Mouse (Mus musculus) neural tube, embryonic 11.5 days (tissue): ENCODE measurements at regions not wholly inside any gene's neighbourhood (a gene's known extent, or its start where the extent isn't known, plus 50 kb on each side); places are given as distances from the start of the nearest gene placed in this dataset.

Experiments used
- ATAC-seq: fragments of 200-750 bp; cut with Nextera tagmentation; 2 replicates; pipeline ENCODE4 v1.8.0; 2017; ENCODE audit warnings: moderate number of reproducible peaks, mild to moderate bottlenecking, moderate TSS enrichment, moderate library complexity; ENCODE audit not compliant: insufficient read depth, low FRiP score, low TSS enrichment
- DNase-seq: peaks from one replicate; pipeline ENCODE4 v3.0.0-alpha.2; 2015; ENCODE audit warnings: low spot score
- H3K27ac ChIP-seq: fragments of 300-500 bp; sonication (generic); 2 replicates; pipeline ENCODE4 v1.5.1; 2014; ENCODE audit warnings: low read depth, mild to moderate bottlenecking, low read length
- H3K27me3 ChIP-seq: fragments of 300-500 bp; sonication (generic); 2 replicates; pipeline ENCODE4 v1.6.1; 2014; ENCODE audit warnings: mild to moderate bottlenecking, low read length, mixed read lengths; ENCODE audit not compliant: control insufficient read depth, insufficient read depth
- H3K36me3 ChIP-seq: fragments of 300-500 bp; sonication (generic); 2 replicates; pipeline ENCODE4 v1.6.1; 2014; ENCODE audit warnings: mild to moderate bottlenecking, low read length, moderate library complexity, mixed read lengths; ENCODE audit not compliant: control insufficient read depth, insufficient read depth
- H3K4me1 ChIP-seq: fragments of 300-500 bp; sonication (generic); 2 replicates; pipeline ENCODE4 v1.6.1; 2014; ENCODE audit warnings: low read length, mixed read lengths; ENCODE audit not compliant: control insufficient read depth, insufficient read depth
- H3K4me2 ChIP-seq: fragments of 300-500 bp; sonication (generic); 2 replicates; pipeline ENCODE4 v1.6.1; 2014; ENCODE audit warnings: low read depth, mild to moderate bottlenecking, moderate library complexity
- H3K4me3 ChIP-seq: fragments of 300-500 bp; sonication (generic); 2 replicates; pipeline ENCODE4 v1.5.1; 2014; ENCODE audit warnings: low read depth, low read length
- H3K9ac ChIP-seq: fragments of 300-500 bp; sonication (generic); 2 replicates; pipeline ENCODE4 v1.6.1; 2014; ENCODE audit warnings: mild to moderate bottlenecking, low read length
- H3K9me3 ChIP-seq: fragments of 300-500 bp; sonication (generic); 2 replicates; pipeline ENCODE4 v1.6.1; 2016; ENCODE audit warnings: low read length; ENCODE audit not compliant: control insufficient read depth
- WGBS: fragments of 180-500 bp; shearing (Covaris S2); extraction: QIAGEN DNeasy Blood & Tissue Kit; methylation state at CpG from one replicate; pipeline ENCODE4 v1.1.7; 2014; 5-methylcytosine and 5-hydroxymethylcytosine counted together

GRCm38 (mm10) chr16:90666271-90666986 lies 60.8 kb downstream of the Mis18a start:
- H3K27ac ChIP-seq = no peak overlapping the region
- ATAC-seq (no peak), DNase-seq (no peak)
- H3K4me3 ChIP-seq = no peak overlapping the region
- H3K9me3 ChIP-seq = no peaks in the 10 kb centered on the region
- no peak overlapping the region for H3K9ac ChIP-seq
- H3K27me3 ChIP-seq = no peaks in the 10 kb centered on the region
- WGBS = 89% methylated on average over 11 of the region's 11 CpGs
- no peaks in the 10 kb centered on the region for H3K4me1 ChIP-seq
- no peak overlapping the region for H3K4me2 ChIP-seq
- no peaks in the 10 kb centered on the region for H3K36me3 ChIP-seq

GRCm38 (mm10) chr16:90664086-90664485 lies 63.1 kb downstream of the Mis18a start:
- ATAC-seq = no peak
- no peak overlapping the region for H3K27ac ChIP-seq
- H3K4me2 ChIP-seq = no peak overlapping the region
- H3K4me3 ChIP-seq = no peak overlapping the region
- H3K4me1 ChIP-seq = no peaks in the 10 kb centered on the region
- no peaks in the 10 kb centered on the region for H3K27me3 ChIP-seq
- no peaks in the 10 kb centered on the region for H3K9me3 ChIP-seq
- no peaks in the 10 kb centered on the region for H3K36me3 ChIP-seq
- WGBS = 86% methylated on average over 9 of the region's 9 CpGs
- no peak overlapping the region for H3K9ac ChIP-seq
- no peak for DNase-seq

- H3K4me1 ChIP-seq = no peaks in the 10 kb centered on the region
- H3K27me3 ChIP-seq = no peaks in the 10 kb centered on the region
- H3K9ac ChIP-seq = no peak overlapping the region
- WGBS = 87% methylated on average over 7 of the region's 7 CpGs
- H3K4me2 ChIP-seq = no peak overlapping the region
- no peak overlapping the region for H3K4me3 ChIP-seq
- DNase-seq (no peak), ATAC-seq (no peak)
- no peaks in the 10 kb centered on the region for H3K36me3 ChIP-seq
- H3K9me3 ChIP-seq = no peaks in the 10 kb centered on the region
- no peak overlapping the region for H3K27ac ChIP-seq
Measured at GRCm38 (mm10) chr16:90658050-90658449, 69.2 kb downstream of the Mis18a start.

- no peak overlapping the region for H3K4me2 ChIP-seq
- no peak overlapping the region for H3K9ac ChIP-seq
- no peak overlapping the region for H3K4me3 ChIP-seq
- DNase-seq (no peak), ATAC-seq (peak; percentile 14; the same call in 1 of the 2 replicates)
- no peaks in the 10 kb centered on the region for H3K36me3 ChIP-seq
- no peaks in the 10 kb centered on the region for H3K4me1 ChIP-seq
- WGBS = 38% methylated on average over 9 of the region's 9 CpGs
- no peaks in the 10 kb centered on the region for H3K27me3 ChIP-seq
- H3K27ac ChIP-seq = peak overlapping the region; percentile 36; the same call in 1 of the 2 replicates
- H3K9me3 ChIP-seq = no peaks in the 10 kb centered on the region
Measured at GRCm38 (mm10) chr16:90657027-90657426, 70.2 kb downstream of the Mis18a start.

GRCm38 (mm10) chr16:90656571-90657011 lies 70.6 kb downstream of the Mis18a start:
- DNase-seq (peak; percentile 72), ATAC-seq (peak; percentile 74)
- no peaks in the 10 kb centered on the region for H3K27me3 ChIP-seq
- peak overlapping the region; percentile 36; the same call in 1 of the 2 replicates for H3K27ac ChIP-seq
- H3K9ac ChIP-seq = peak overlapping the region; percentile 15; the same call in 1 of the 2 replicates
- no peaks in the 10 kb centered on the region for H3K4me1 ChIP-seq
- H3K36me3 ChIP-seq = no peaks in the 10 kb centered on the region
- 0 out of 2 replicates have a peak overlapping the region, but pooled peaks have one; percentile 4 for H3K4me2 ChIP-seq
- H3K9me3 ChIP-seq = no peaks in the 10 kb centered on the region
- H3K4me3 ChIP-seq = no peak overlapping the region
- WGBS = 20% methylated on average over 16 of the region's 16 CpGs

- H3K9me3 ChIP-seq = no peaks in the 10 kb centered on the region
- no peak overlapping the region for H3K9ac ChIP-seq
- WGBS = 96% methylated on average over 5 of the region's 5 CpGs
- no peak overlapping the region for H3K4me2 ChIP-seq
- H3K27ac ChIP-seq = no peak overlapping the region
- no peak overlapping the region for H3K4me3 ChIP-seq
- no peak for ATAC-seq
- H3K36me3 ChIP-seq = no peaks in the 10 kb centered on the region
- no peaks in the 10 kb centered on the region for H3K27me3 ChIP-seq
- no peaks in the 10 kb centered on the region for H3K4me1 ChIP-seq
- DNase-seq = no peak
Measured at GRCm38 (mm10) chr16:90654853-90655252, 72.4 kb downstream of the Mis18a start.

GRCm38 (mm10) chr16:90652821-90653220 lies 74.4 kb downstream of the Mis18a start:
- ATAC-seq = no peak
- H3K27me3 ChIP-seq = peaks cover 4% of the 10 kb centered on the region; the same call in 1 of the 2 replicates
- H3K9me3 ChIP-seq = no peaks in the 10 kb centered on the region
- H3K27ac ChIP-seq = no peak overlapping the region
- H3K36me3 ChIP-seq = no peaks in the 10 kb centered on the region
- H3K9ac ChIP-seq = no peak overlapping the region
- WGBS = 57% methylated on average over 4 of the region's 4 CpGs
- H3K4me2 ChIP-seq = no peak overlapping the region
- no peak overlapping the region for H3K4me3 ChIP-seq
- H3K4me1 ChIP-seq = no peaks in the 10 kb centered on the region
- DNase-seq = no peak

GRCm38 (mm10) chr16:90648161-90648560 lies 79.0 kb downstream of the Mis18a start:
- no peak overlapping the region for H3K9ac ChIP-seq
- ATAC-seq (no peak), DNase-seq (no peak)
- no peaks in the 10 kb centered on the region for H3K36me3 ChIP-seq
- no peaks in the 10 kb centered on the region for H3K4me1 ChIP-seq
- H3K9me3 ChIP-seq = no peaks in the 10 kb centered on the region
- H3K27me3 ChIP-seq = peaks cover 4% of the 10 kb centered on the region; the same call in 1 of the 2 replicates
- 45% methylated on average over 4 of the region's 4 CpGs for WGBS
- H3K27ac ChIP-seq = no peak overlapping the region
- no peak overlapping the region for H3K4me3 ChIP-seq
- no peak overlapping the region for H3K4me2 ChIP-seq

- no peak overlapping the region for H3K4me3 ChIP-seq
- H3K27me3 ChIP-seq = no peaks in the 10 kb centered on the region
- DNase-seq (no peak), ATAC-seq (no peak)
- WGBS = 87% methylated on average over 6 of the region's 6 CpGs
- no peak overlapping the region for H3K27ac ChIP-seq
- H3K36me3 ChIP-seq = no peaks in the 10 kb centered on the region
- H3K9me3 ChIP-seq = no peaks in the 10 kb centered on the region
- no peak overlapping the region for H3K9ac ChIP-seq
- H3K4me1 ChIP-seq = no peaks in the 10 kb centered on the region
- H3K4me2 ChIP-seq = no peak overlapping the region
Measured at GRCm38 (mm10) chr16:90642671-90643070, 84.5 kb downstream of the Mis18a start.
